Mouse (Mus musculus) G1E (cell line): ENCODE data around the gene Olfr904. TPM values are rescaled to one million over a fixed set of nuclear protein-coding genes. Genes with fewer than 3 reads are reported as not detected.
"Not testable (repeated sequence)": the region's sequence is repeated elsewhere in the genome, so short reads cannot be mapped to it uniquely, and the experiment has no call there.

ENCODE experiments used
- ATAC-seq: 2 replicates; pipeline ENCODE4 v1.8.0; 2016; ENCODE audit warnings: mild to moderate bottlenecking; ENCODE audit not compliant: insufficient number of reproducible peaks, poor library complexity, low FRiP score, severe bottlenecking; ENCODE audit errors: extremely low read depth
- DNase-seq: peaks from one replicate; pipeline ENCODE4 v3.0.0; 2012; ENCODE audit warnings: low spot score
- H3K27me3 ChIP-seq: 2 replicates; pipeline ENCODE4 v1.6.1; 2012; ENCODE audit warnings: mild to moderate bottlenecking, low read length, inconsistent platforms; ENCODE audit not compliant: insufficient read depth
- H3K36me3 ChIP-seq: replicated peaks from 2 replicates; pipeline ENCODE3; 2012; ENCODE audit warnings: mild to moderate bottlenecking, inconsistent platforms
- H3K4me1 ChIP-seq: 2 replicates; pipeline ENCODE4 v1.6.1; 2012; ENCODE audit warnings: low read depth, low read length, inconsistent platforms, mixed read lengths; ENCODE audit not compliant: insufficient read depth
- H3K4me3 ChIP-seq: 2 replicates; pipeline ENCODE4 v1.5.1; 2012; ENCODE audit warnings: low read depth, mild to moderate bottlenecking, inconsistent platforms, low read length, moderate library complexity, mixed read lengths
- H3K9me3 ChIP-seq: replicated peaks from 2 replicates; pipeline ENCODE4 v1.6.1; 2012; ENCODE audit warnings: inconsistent platforms
- CTCF ChIP-seq: IDR thresholded peaks from 2 replicates; pipeline ENCODE4 v1.5.1; 2012; ENCODE audit warnings: low read depth, low read length, inconsistent platforms, mixed read lengths
- GATA1 ChIP-seq: IDR thresholded peaks from 2 replicates; pipeline ENCODE4 v1.6.1; 2012; ENCODE audit warnings: borderline replicate concordance, low read length, inconsistent platforms, mixed read lengths
- GATA2 ChIP-seq: IDR thresholded peaks from 2 replicates; pipeline ENCODE4 v1.6.1; 2012; ENCODE audit warnings: low read depth, low read length, inconsistent platforms, borderline replicate concordance
- POLR2AphosphoS5 ChIP-seq: IDR thresholded peaks from 2 replicates; pipeline ENCODE4 v1.6.1; 2012; ENCODE audit warnings: low read depth, low read length, inconsistent platforms; ENCODE audit not compliant: insufficient replicate concordance
- TAL1 ChIP-seq: conservative IDR thresholded peaks from 2 replicates; pipeline ENCODE4 v1.6.1; 2012; ENCODE audit warnings: low read depth, low read length, inconsistent platforms, mixed read lengths
- polyA plus RNA-seq: library from polyadenylated mRNA; stranded (reverse); fragments of >175 nt; gene quantifications from 2 replicates; pipeline ENCODE4 v1.2.3, GENCODE M21; 2012
- total RNA-seq, 2 experiments: library from RNA; stranded (forward) in 1 of 2; stranded (reverse) in 1 of 2; fragments of 200-1000 nt in 1 of 2; fragments of >200 nt in 1 of 2; fragmentation: Nextera tagmentation in 1 of 2; gene quantifications; 2 replicates each; pipeline ENCODE4 v1.2.3; 2014 to 2017

Olfr904 gene
- total RNA-seq (2014; fragmentation: Nextera tagmentation) (not detected in 2 replicates), total RNA-seq (2017) (under 0.01 TPM in 1 of 2 replicates, not detected in the other), polyA plus RNA-seq (not detected in 2 replicates)

GRCm38 (mm10) chr9:38462844-38463243 is at the start of gene Olfr904:
Gene Olfr904 (plus strand): TSS chr9:38463144.
- no peaks in the 10 kb centered on the region for H3K27me3 ChIP-seq
- TF ChIP-seq CTCF (no peak), GATA2 (no peak), GATA1 (no peak), TAL1 (no peak), POLR2AphosphoS5 (no peak)
- H3K9me3 ChIP-seq, result no peaks in the 10 kb centered on the region
- H3K36me3 ChIP-seq, result no peaks in the 10 kb centered on the region
- ATAC-seq, result no peak
- no peak for DNase-seq
- H3K4me3 ChIP-seq, result no peak within 1 kb of the TSS
- no peaks in the 10 kb centered on the region for H3K4me1 ChIP-seq

GRCm38 (mm10) chr9:38413502-38413901 is 49.4 kb upstream of the Olfr904 start:
- H3K27me3 ChIP-seq, DNase-seq, H3K4me1 ChIP-seq, H3K36me3 ChIP-seq, H3K9me3 ChIP-seq, H3K4me3 ChIP-seq, ATAC-seq: not testable (repeated sequence)

- Histone ChIP-seq H3K4me3 (no peak overlapping the region), H3K9me3 (no peaks in the 10 kb centered on the region), H3K4me1 (no peaks in the 10 kb centered on the region), H3K36me3 (no peaks in the 10 kb centered on the region), H3K27me3 (no peaks in the 10 kb centered on the region)
- TF ChIP-seq GATA2 (no peak), GATA1 (no peak), TAL1 (no peak), POLR2AphosphoS5 (no peak), CTCF (no peak)
- no peak for ATAC-seq
- DNase-seq, result no peak
These were observed 39.1 kb upstream of the Olfr904 start for GRCm38 (mm10) chr9:38423801-38424200.

GRCm38 (mm10) chr9:38427026-38427425 is 35.9 kb upstream of the Olfr904 start:
- ATAC-seq (no peak), DNase-seq (no peak)
- Histone ChIP-seq H3K27me3 (no peaks in the 10 kb centered on the region), H3K4me3 (no peak overlapping the region), H3K4me1 (no peaks in the 10 kb centered on the region), H3K36me3 (no peaks in the 10 kb centered on the region), H3K9me3 (no peaks in the 10 kb centered on the region)
- TF ChIP-seq GATA2 (no peak), GATA1 (no peak), CTCF (no peak), TAL1 (no peak), POLR2AphosphoS5 (no peak)

GRCm38 (mm10) chr9:38429155-38429554 is 33.8 kb upstream of the Olfr904 start, which contains the start of gene Olfr901:
Gene Olfr901 (plus strand): TSS chr9:38429455.
- H3K36me3 ChIP-seq, result no peaks in the 10 kb centered on the region
- no peaks in the 10 kb centered on the region for H3K9me3 ChIP-seq
- ATAC-seq (no peak), DNase-seq (no peak)
- TF ChIP-seq GATA1 (no peak), TAL1 (no peak), GATA2 (no peak), CTCF (no peak), POLR2AphosphoS5 (no peak)
- H3K4me3 ChIP-seq, result no peak within 1 kb of the TSS
- no peaks in the 10 kb centered on the region for H3K27me3 ChIP-seq
- no peaks in the 10 kb centered on the region for H3K4me1 ChIP-seq

- TF ChIP-seq CTCF (no peak), GATA1 (no peak), TAL1 (no peak), GATA2 (no peak), POLR2AphosphoS5 (no peak)
- H3K27me3 ChIP-seq, result no peaks in the 10 kb centered on the region
- no peaks in the 10 kb centered on the region for H3K4me1 ChIP-seq
- ATAC-seq, result no peak
- H3K9me3 ChIP-seq, result no peaks in the 10 kb centered on the region
- no peak within 1 kb of the TSS for H3K4me3 ChIP-seq
- H3K36me3 ChIP-seq, result no peaks in the 10 kb centered on the region
- DNase-seq, result no peak
These were observed 15.6 kb upstream of the Olfr904 start, which contains the start of gene Olfr902 for GRCm38 (mm10) chr9:38447352-38447751. Gene Olfr902 (plus strand): TSS chr9:38447652.

GRCm38 (mm10) chr9:38470807-38471206 is 7.9 kb downstream of the Olfr904 start, which contains the start of gene Olfr905:
Gene Olfr905 (plus strand): TSS chr9:38471107.
- DNase-seq (no peak), ATAC-seq (no peak)
- TF ChIP-seq GATA2 (no peak), POLR2AphosphoS5 (no peak), CTCF (no peak), TAL1 (no peak), GATA1 (no peak)
- Histone ChIP-seq H3K9me3 (no peaks in the 10 kb centered on the region), H3K4me1 (no peaks in the 10 kb centered on the region), H3K36me3 (no peaks in the 10 kb centered on the region), H3K27me3 (no peaks in the 10 kb centered on the region), H3K4me3 (no peak within 1 kb of the TSS)
